Mouse (Mus musculus): ENCODE results near the gene Klf12.
A peak's percentile ranks its signal among the peaks of the same experiment; 100 is the strongest.

The Klf12 gene

GRCm38 (mm10) chr14:100017219-100017618 lies 267.3 kb downstream of the Klf12 start:
- DNase-seq, result no peak

GRCm38 (mm10) chr14:100010525-100010924 lies 274.0 kb downstream of the Klf12 start:
- no peak for DNase-seq

- peak; percentile 8 for DNase-seq
Measured at GRCm38 (mm10) chr14:100009790-100010382, 274.6 kb downstream of the Klf12 start.

GRCm38 (mm10) chr14:99983510-99983909 lies 301.0 kb downstream of the Klf12 start:
- no peak for DNase-seq

GRCm38 (mm10) chr14:99981209-99981608 lies 303.3 kb downstream of the Klf12 start:
- DNase-seq, result no peak

GRCm38 (mm10) chr14:99967920-99968319 lies 316.6 kb downstream of the Klf12 start:
- DNase-seq, result no peak

GRCm38 (mm10) chr14:99960500-99961229 lies 323.8 kb downstream of the Klf12 start:
- no peak for DNase-seq

GRCm38 (mm10) chr14:99955133-99955532 lies 329.3 kb downstream of the Klf12 start:
- DNase-seq, result no peak

- DNase-seq, result no peak
Measured at GRCm38 (mm10) chr14:99944221-99945108, 340.0 kb downstream of the Klf12 start.

- DNase-seq, result peak; percentile 64
Measured at GRCm38 (mm10) chr14:99943156-99943555, 341.3 kb downstream of the Klf12 start.

GRCm38 (mm10) chr14:99933456-99933855 lies 351.0 kb downstream of the Klf12 start:
- DNase-seq, result no peak

- peak; percentile 86 for DNase-seq
Measured at GRCm38 (mm10) chr14:99931879-99932278, 352.6 kb downstream of the Klf12 start.

- DNase-seq, result no peak
Measured at GRCm38 (mm10) chr14:99911912-99912311, 372.6 kb downstream of the Klf12 start.

- DNase-seq, result no peak
Measured at GRCm38 (mm10) chr14:99910876-99911275, 373.6 kb downstream of the Klf12 start.

GRCm38 (mm10) chr14:99900902-99901301 lies 383.6 kb downstream of the Klf12 start:
- no peak for DNase-seq

GRCm38 (mm10) chr14:99898861-99899260 lies 385.6 kb downstream of the Klf12 start:
- no peak for DNase-seq

- DNase-seq, result peak; percentile 68
Measured at GRCm38 (mm10) chr14:99894708-99895383, 389.6 kb downstream of the Klf12 start.

GRCm38 (mm10) chr14:99894062-99894461 lies 390.4 kb downstream of the Klf12 start:
- DNase-seq, result peak; percentile 27

- no peak for DNase-seq
Measured at GRCm38 (mm10) chr14:99886503-99886902, 398.0 kb downstream of the Klf12 start.

GRCm38 (mm10) chr14:99885562-99885961 lies 398.9 kb downstream of the Klf12 start:
- DNase-seq, result no peak

- DNase-seq, result no peak
Measured at GRCm38 (mm10) chr14:99885128-99885527, 399.4 kb downstream of the Klf12 start.

GRCm38 (mm10) chr14:99876791-99877578 lies 407.5 kb downstream of the Klf12 start:
- DNase-seq, result no peak

Measured in right cerebral cortex, postnatal 14 days (tissue).